Mouse (Mus musculus) thymus, adult 2 months (tissue): ENCODE results near the gene Il34.

Experiments
- CTCF ChIP-seq: fragments of 200-500 bp; IDR thresholded peaks from 2 replicates; pipeline ENCODE4 v1.5.1; 2012; ENCODE audit warnings: mild to moderate bottlenecking, control low read depth, low read length, moderate library complexity, borderline replicate concordance; ENCODE audit not compliant: control insufficient read depth, poor library complexity, insufficient read depth; ENCODE audit errors: extremely low read depth
- POLR2A ChIP-seq: fragments of 200-500 bp; IDR thresholded peaks from 2 replicates; pipeline ENCODE4 v1.6.1; 2012; ENCODE audit warnings: mild to moderate bottlenecking, low read length, control low read depth, moderate library complexity; ENCODE audit not compliant: control insufficient read depth, poor library complexity, insufficient read depth; ENCODE audit errors: extremely low read depth

DNA sequence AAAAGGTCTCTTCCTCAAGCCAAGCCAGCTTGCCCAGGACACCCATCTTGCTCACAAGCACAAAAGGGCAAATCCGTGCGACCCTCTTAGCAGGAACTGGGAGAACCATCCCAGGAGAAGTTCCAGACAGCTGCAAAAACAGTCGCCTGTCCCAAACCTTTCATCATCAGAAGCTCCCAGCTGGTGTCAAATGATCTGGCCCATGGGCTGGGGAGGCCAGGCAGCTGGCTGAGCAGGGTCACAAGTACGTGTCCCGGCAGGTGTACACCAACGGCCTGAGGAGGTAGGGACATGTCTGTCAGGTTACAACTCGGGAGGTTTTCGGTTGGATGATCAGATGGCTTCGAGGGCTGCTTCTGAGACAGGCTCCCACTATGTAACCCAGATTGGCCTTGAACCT, 59.1 kb downstream of the Il34 start:
- TF ChIP-seq CTCF (no peak), POLR2A (no peak)
